Mouse (Mus musculus) erythroid progenitor cell, adult 5-6 weeks (primary cell): ENCODE results near the gene Agbl4. TPM values are rescaled to one million over a fixed set of nuclear protein-coding genes. Genes with fewer than 3 reads are reported as not detected.
"Not testable (repeated sequence)": the region's sequence is repeated elsewhere in the genome, so short reads cannot be mapped to it uniquely, and the experiment has no call there.

Source experiments
- ATAC-seq: replicated peaks from 2 replicates; pipeline ENCODE4 v1.8.0; 2016; ENCODE audit warnings: moderate number of reproducible peaks, mild to moderate bottlenecking, moderate TSS enrichment, inconsistent platforms; ENCODE audit not compliant: poor library complexity, low FRiP score, severe bottlenecking
- total RNA-seq, 2 experiments: library from RNA; stranded (forward) in 1 of 2; stranded (reverse) in 1 of 2; fragments of 150-400 nt in 1 of 2; fragments of 186-747, 209-891 nt in 1 of 2; gene quantifications; 2 replicates each; pipeline versions ENCODE4 v1.2.3 to v1.2.4; 2015 to 2017; ENCODE audit warnings: low replicate concordance in 2 of 2

Agbl4 gene
- total RNA-seq, 2 experiments from 2014 or later: not detected

GRCm38 (mm10) chr4:111219543-111219942, 822.1 kb downstream of the Agbl4 start:
- not testable (repeated sequence) for ATAC-seq

GRCm38 (mm10) chr4:111233849-111234248, 836.4 kb downstream of the Agbl4 start:
- ATAC-seq: no peak

- ATAC-seq: no peak
These were observed 854.5 kb downstream of the Agbl4 start for GRCm38 (mm10) chr4:111251917-111252316.

GRCm38 (mm10) chr4:111255499-111255898, 858.0 kb downstream of the Agbl4 start:
- no peak for ATAC-seq

- ATAC-seq: no peak
These were observed 859.5 kb downstream of the Agbl4 start for GRCm38 (mm10) chr4:111256931-111257330.

GRCm38 (mm10) chr4:111280936-111281335, 883.5 kb downstream of the Agbl4 start:
- no peak for ATAC-seq

- ATAC-seq: no peak
These were observed 884.4 kb downstream of the Agbl4 start for GRCm38 (mm10) chr4:111281836-111282235.

GRCm38 (mm10) chr4:111284625-111285024, 887.2 kb downstream of the Agbl4 start:
- ATAC-seq: no peak

- no peak for ATAC-seq
These were observed 897.2 kb downstream of the Agbl4 start for GRCm38 (mm10) chr4:111294528-111295241.

- no peak for ATAC-seq
These were observed 909.1 kb downstream of the Agbl4 start for GRCm38 (mm10) chr4:111306518-111306917.

- ATAC-seq: no peak
These were observed 909.7 kb downstream of the Agbl4 start for GRCm38 (mm10) chr4:111307166-111307565.

- no peak for ATAC-seq
These were observed 910.2 kb downstream of the Agbl4 start for GRCm38 (mm10) chr4:111307633-111308032.

- no peak for ATAC-seq
These were observed 911.3 kb downstream of the Agbl4 start for GRCm38 (mm10) chr4:111308572-111309288.

- ATAC-seq: no peak
These were observed 929.6 kb downstream of the Agbl4 start for GRCm38 (mm10) chr4:111327094-111327493.

- no peak for ATAC-seq
These were observed 930.4 kb downstream of the Agbl4 start for GRCm38 (mm10) chr4:111327760-111328373.

- no peak for ATAC-seq
These were observed 932.0 kb downstream of the Agbl4 start for GRCm38 (mm10) chr4:111329501-111329900.

- no peak for ATAC-seq
These were observed 935.4 kb downstream of the Agbl4 start for GRCm38 (mm10) chr4:111332864-111333263.

- ATAC-seq: no peak
These were observed 952.5 kb downstream of the Agbl4 start for GRCm38 (mm10) chr4:111349965-111350364.

GRCm38 (mm10) chr4:111350615-111351525, 953.4 kb downstream of the Agbl4 start:
- ATAC-seq: no peak

- no peak for ATAC-seq
These were observed 959.2 kb downstream of the Agbl4 start for GRCm38 (mm10) chr4:111356584-111357115.
